Mouse (Mus musculus): ENCODE measurements around the gene Bend7. TPM values are rescaled to one million over a fixed set of nuclear protein-coding genes. Genes with fewer than 3 reads are reported as not detected.

Gene Bend7
- total RNA-seq, 1 experiment = 1.2 TPM

- Histone ChIP-seq H3K9me3 (ENCODE audit: control insufficient read depth, insufficient read depth, low read depth, low read length) (no peaks in the 10 kb centered on the region), H3K9ac (ENCODE audit: insufficient read depth, low read depth, low read length, poor library complexity, severe bottlenecking) (no peak overlapping the region), H3K4me3 (ENCODE audit: insufficient read depth in 1 of 2, low read depth in 1 of 2, low read length in 2 of 2, poor library complexity in 1 of 2, severe bottlenecking in 1 of 2) (no peak overlapping the region), H3K36me3 (ENCODE audit: control insufficient read depth, insufficient read depth, low read length, poor library complexity, severe bottlenecking) (no peaks in the 10 kb centered on the region), H3K27ac (ENCODE audit: insufficient read depth, low read depth, low read length, poor library complexity, severe bottlenecking) (no peak overlapping the region), H3K4me1 (ENCODE audit: control insufficient read depth in 2 of 2, insufficient read depth in 2 of 2, low read length in 2 of 2, poor library complexity in 1 of 2) (no peaks in the 10 kb centered on the region)
- DNase-seq (ENCODE audit: low read depth, low spot score) = no peak
- TF ChIP-seq ZNF384 (IDR thresholded peaks at IDR 0.05; ENCODE audit: low read depth, low read length) (no peak), MAFK (IDR thresholded peaks at IDR 0.05; ENCODE audit: insufficient read depth, low read depth, low read length) (no peak)
- in situ Hi-C loops (cut with MboI; ENCODE audit: low sequenced_read_pairs in 2 of 2, unreplicated experiment in 2 of 2) = no loop called here
Observed at GRCm38 (mm10) chr2:4832166-4832565, 114.5 kb downstream of the Bend7 start.

- Histone ChIP-seq H3K9ac (ENCODE audit: insufficient read depth, low read depth, low read length, poor library complexity, severe bottlenecking) (no peak overlapping the region), H3K27ac (ENCODE audit: insufficient read depth, low read depth, low read length, poor library complexity, severe bottlenecking) (no peak overlapping the region), H3K9me3 (ENCODE audit: control insufficient read depth, insufficient read depth, low read depth, low read length) (no peaks in the 10 kb centered on the region), H3K4me3 (ENCODE audit: insufficient read depth in 1 of 2, low read depth in 1 of 2, low read length in 2 of 2, poor library complexity in 1 of 2, severe bottlenecking in 1 of 2) (no peak overlapping the region), H3K4me1 (ENCODE audit: control insufficient read depth in 2 of 2, insufficient read depth in 2 of 2, low read length in 2 of 2, poor library complexity in 1 of 2) (no peaks in the 10 kb centered on the region), H3K36me3 (ENCODE audit: control insufficient read depth, insufficient read depth, low read length, poor library complexity, severe bottlenecking) (no peaks in the 10 kb centered on the region)
- in situ Hi-C loops (cut with MboI; ENCODE audit: low sequenced_read_pairs in 2 of 2, unreplicated experiment in 2 of 2) = no loop called here
- no peak for DNase-seq (ENCODE audit: low read depth, low spot score)
- no peak for TF ChIP-seq HCFC1 (IDR thresholded peaks at IDR 0.05; ENCODE audit: borderline replicate concordance, insufficient read depth, low read length)
- TF ChIP-seq CHD2 (IDR thresholded peaks at IDR 0.05; ENCODE audit: low read depth, low read length) = no peak
- no peak for TF ChIP-seq ZC3H11A (IDR thresholded peaks at IDR 0.05; ENCODE audit: borderline replicate concordance, low read depth, low read length)
- TF ChIP-seq ZNF384 (IDR thresholded peaks at IDR 0.05; ENCODE audit: low read depth, low read length) = no peak
- TF ChIP-seq MAFK (IDR thresholded peaks at IDR 0.05; ENCODE audit: insufficient read depth, low read depth, low read length) = no peak
Observed at GRCm38 (mm10) chr2:4849449-4849848, 131.8 kb downstream of the Bend7 start.

Other genes with a start within 250 kb of the Bend7 start
- gene Prpf18, start 65.7 kb upstream of the Bend7 start, total RNA-seq (2012; rRNA removed) = 17.4 and 22.9 TPM in 2 replicates
- gene Sephs1, start 163.7 kb downstream of the Bend7 start, total RNA-seq (2012; rRNA removed) = 37.9 and 39.5 TPM in 2 replicates
- 15.0 and 22.0 TPM in 2 replicates for gene Phyh, start 201.2 kb downstream of the Bend7 start, total RNA-seq (2012; rRNA removed)